Mouse (Mus musculus) liver, embryonic 14 days (tissue): ENCODE results near the gene Ptk7. TPM values are rescaled to one million over a fixed set of nuclear protein-coding genes. Genes with fewer than 3 reads are reported as not detected.

ENCODE experiments used
- polyA plus RNA-seq: library from polyadenylated mRNA; depleted of rRNA; stranded (reverse); fragments of >200 nt; gene quantifications from 2 replicates; pipeline ENCODE4 v1.2.3, GENCODE M21; 2012; rRNA removed

Gene Ptk7
- 3.6 and 3.7 TPM in 2 replicates for polyA plus RNA-seq

DNA sequence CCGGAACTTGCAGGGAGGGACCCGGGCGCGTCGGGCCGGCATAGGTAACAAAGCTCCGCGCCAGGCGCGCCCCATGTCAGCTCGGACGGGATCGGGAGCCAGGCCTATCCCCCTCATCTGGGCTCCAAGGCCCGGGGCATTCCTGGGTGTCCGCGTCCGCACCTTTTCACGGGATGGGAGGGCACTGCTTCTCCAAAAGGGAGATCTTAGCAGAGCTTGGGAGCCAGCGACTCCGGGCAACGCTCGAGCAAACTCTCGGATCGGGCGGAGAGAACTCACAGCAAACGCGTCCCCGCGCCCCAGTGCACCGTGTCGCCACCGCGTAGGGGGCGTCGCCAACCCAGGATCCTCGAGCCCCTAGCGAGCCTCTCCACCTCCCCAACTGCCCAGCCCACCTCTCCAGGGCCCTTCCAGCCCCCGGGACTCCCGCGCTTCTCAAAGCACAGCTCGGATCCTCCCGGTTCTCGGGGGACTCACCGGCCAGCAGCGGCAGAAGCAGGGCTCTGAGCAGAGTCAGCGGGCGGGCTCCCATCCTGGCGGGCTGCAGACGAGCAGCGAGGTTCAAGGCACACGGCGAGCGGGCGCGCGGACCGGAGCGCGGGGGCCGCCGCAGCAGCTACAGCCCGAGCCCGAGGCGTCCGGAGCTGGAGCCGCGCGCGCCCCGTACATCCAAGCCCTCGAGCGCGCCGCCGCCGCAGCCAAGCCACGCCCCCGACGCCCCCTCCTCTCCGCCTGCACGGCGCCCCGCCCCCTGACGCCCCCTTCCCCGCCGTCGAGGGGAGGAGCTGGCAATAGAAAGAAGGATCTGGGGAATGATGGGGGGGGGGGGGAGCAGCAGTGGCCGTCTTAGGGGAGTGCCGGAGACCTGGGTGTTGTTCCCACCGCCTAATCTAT, at the start of gene Ptk7:
TSS of gene Ptk7 (minus strand) at position 714 of the 894 bp plus-strand sequence.

GRCm38 (mm10) chr17:46678416-46678815, 49.1 kb upstream of the Ptk7 start, which contains the start of gene Mea1:
Mea1 (plus strand) TSS chr17:46678793.

DNA sequence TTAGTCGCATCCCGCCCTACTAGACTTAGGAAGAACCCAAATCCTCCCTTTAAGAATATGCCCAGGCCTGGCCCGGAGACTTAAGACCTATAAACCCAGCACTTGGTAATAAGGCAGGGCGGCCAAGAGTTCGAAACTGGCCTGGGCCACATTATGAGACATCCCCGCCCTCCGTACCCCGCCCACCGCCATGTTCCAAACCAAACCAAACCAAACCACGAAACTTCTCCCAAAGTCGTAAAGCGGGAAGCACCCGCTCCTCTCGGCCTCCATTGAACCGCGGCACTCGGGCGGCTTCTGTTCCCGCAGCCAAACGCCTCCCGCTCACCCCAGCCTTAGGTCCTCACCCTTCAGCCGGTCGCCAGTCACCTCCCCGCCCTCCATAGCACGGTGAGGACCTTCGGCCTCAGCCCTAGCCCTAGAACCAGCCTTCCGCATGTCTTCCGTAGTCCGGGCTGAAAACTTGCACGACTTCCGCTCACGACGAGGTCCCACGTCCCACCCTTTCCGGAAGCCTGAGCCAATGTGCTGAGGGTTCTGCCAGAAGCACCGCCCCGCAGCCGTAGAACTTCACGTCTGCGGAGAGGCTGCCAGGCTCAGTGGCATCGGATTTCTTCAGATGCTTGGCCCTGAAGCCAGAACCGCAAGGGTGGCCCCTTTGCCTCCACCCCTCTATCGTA, 44.7 kb upstream of the Ptk7 start, which contains the start of gene Rrp36:
TSS of gene Rrp36 (minus strand) at position 503 of the 680 bp plus-strand sequence.

GRCm38 (mm10) chr17:46650232-46651031, 21.1 kb upstream of the Ptk7 start, which contains the start of gene Cul7:
Cul7 (plus strand) TSS chr17:46650337.

DNA sequence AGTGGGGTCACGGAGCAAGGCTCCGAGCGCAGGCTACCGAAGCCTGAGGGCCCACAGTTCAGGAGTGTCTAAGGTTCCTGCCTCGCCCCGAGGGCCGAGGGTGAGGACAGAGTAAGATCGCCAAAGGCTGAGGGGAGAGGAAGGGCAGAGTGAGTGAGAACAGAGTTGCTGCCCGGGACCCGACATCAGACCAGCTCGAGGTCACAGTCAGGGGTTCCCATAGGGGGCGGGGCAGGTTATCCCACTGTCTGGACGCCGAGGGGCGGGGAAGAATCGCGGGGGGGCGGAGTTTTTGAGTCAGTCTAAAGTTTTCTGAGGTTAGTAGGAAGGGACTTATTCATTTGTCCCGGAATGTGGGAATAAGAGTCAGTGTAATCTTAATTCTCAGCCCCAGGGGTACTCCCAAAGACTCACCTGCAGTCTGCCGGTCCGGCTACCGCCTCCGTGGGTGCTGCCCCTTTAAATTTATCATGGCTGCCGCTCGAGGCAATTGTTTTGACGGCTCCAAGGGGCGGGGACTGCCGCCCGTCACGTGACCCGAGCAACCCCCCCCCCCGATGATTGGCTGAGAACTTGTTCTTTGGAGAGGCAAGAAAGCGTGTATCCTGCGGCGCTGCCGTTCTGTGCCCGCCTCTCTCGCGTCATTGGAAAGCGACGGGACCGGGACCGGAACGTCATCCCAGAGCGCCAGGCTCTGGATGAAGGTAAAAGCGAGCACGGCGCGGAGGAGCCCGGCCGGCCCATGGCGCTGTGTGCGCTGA, 16.4 kb upstream of the Ptk7 start, which contains the start of the genes Klc4 and Mrpl2:
TSS of gene Klc4 (minus strand) at position 462 of the 761 bp plus-strand sequence.
TSS of gene Mrpl2 (plus strand) at position 669 of the 761 bp plus-strand sequence.

GRCm38 (mm10) chr17:46555673-46556583, 73.4 kb downstream of the Ptk7 start, which contains the start of gene Srf:
Srf (minus strand) TSS chr17:46556175.

GRCm38 (mm10) chr17:46545813-46546564, 83.3 kb downstream of the Ptk7 start, which contains the start of gene Cul9:
Cul9 (minus strand) TSS chr17:46546388.

Other genes starting within 250 kb of the Ptk7 start
- 2.3 and 2.6 TPM in 2 replicates for gene Zfp318, start 245.8 kb downstream of the Ptk7 start, polyA plus RNA-seq
- 0.13 and 0.15 TPM in 2 replicates for gene Crip3, start 200.6 kb downstream of the Ptk7 start, polyA plus RNA-seq
- gene Slc22a7, start 191.0 kb downstream of the Ptk7 start, polyA plus RNA-seq, result not detected in 2 replicates
- 0.01 TPM in 2 replicates for gene Ttbk1, start 141.8 kb downstream of the Ptk7 start, polyA plus RNA-seq
- gene Dnph1, start 132.8 kb downstream of the Ptk7 start, polyA plus RNA-seq, result 14.7 and 15.5 TPM in 2 replicates
- 0.53 and 0.63 TPM in 2 replicates for gene Cul9, start 83.1 kb downstream of the Ptk7 start, polyA plus RNA-seq
- gene Srf, start 73.3 kb downstream of the Ptk7 start, polyA plus RNA-seq, result 15.7 and 15.8 TPM in 2 replicates
- 3.3 and 4.2 TPM in 2 replicates for gene Klc4, start 16.5 kb upstream of the Ptk7 start, polyA plus RNA-seq
- gene Mrpl2, start 16.7 kb upstream of the Ptk7 start, polyA plus RNA-seq, result 35.6 and 37.0 TPM in 2 replicates
- 13.2 and 13.9 TPM in 2 replicates for gene Cul7, start 20.8 kb upstream of the Ptk7 start, polyA plus RNA-seq
- 21.1 and 24.2 TPM in 2 replicates for gene Rrp36, start 44.8 kb upstream of the Ptk7 start, polyA plus RNA-seq
- 38.2 and 43.8 TPM in 2 replicates for gene Mea1, start 49.3 kb upstream of the Ptk7 start, polyA plus RNA-seq
- 34.0 and 41.3 TPM in 2 replicates for gene Klhdc3, start 51.4 kb upstream of the Ptk7 start, polyA plus RNA-seq
- gene Ppp2r5d, start 75.6 kb upstream of the Ptk7 start, polyA plus RNA-seq, result 22.5 and 25.0 TPM in 2 replicates
- gene Pex6, start 82.0 kb upstream of the Ptk7 start, polyA plus RNA-seq, result 8.4 and 8.9 TPM in 2 replicates
- 15.3 and 17.4 TPM in 2 replicates for gene Gnmt, start 99.7 kb upstream of the Ptk7 start, polyA plus RNA-seq
- 17.8 and 18.8 TPM in 2 replicates for gene Cnpy3, start 122.7 kb upstream of the Ptk7 start, polyA plus RNA-seq
- gene Ptcra, start 134.2 kb upstream of the Ptk7 start, polyA plus RNA-seq, result 0.01 and 0.07 TPM in 2 replicates
- gene 2310039H08Rik, start 143.1 kb upstream of the Ptk7 start, polyA plus RNA-seq, result 32.9 and 35.8 TPM in 2 replicates
- gene Rpl7l1, start 153.2 kb upstream of the Ptk7 start, polyA plus RNA-seq, result 44.3 and 52.4 TPM in 2 replicates
- gene Bicral, start 229.0 kb upstream of the Ptk7 start, polyA plus RNA-seq, result 2.9 TPM in 2 replicates